Mouse (Mus musculus) cerebellum, adult 2 months (tissue): ENCODE results near the gene Slc25a15.

Source experiments
- CTCF ChIP-seq: fragments of 200-500 bp; IDR thresholded peaks from 2 replicates; pipeline ENCODE4 v1.5.1; 2011; ENCODE audit warnings: low read depth, mild to moderate bottlenecking, control low read depth, low read length, moderate library complexity, borderline replicate concordance; ENCODE audit not compliant: insufficient read depth
- POLR2A ChIP-seq: fragments of 200-500 bp; IDR thresholded peaks from 2 replicates; pipeline ENCODE4 v1.6.1; 2011; ENCODE audit warnings: low read length, control low read depth, borderline replicate concordance; ENCODE audit not compliant: insufficient read depth

GRCm38 (mm10) chr8:22376903-22377302 lies 21.5 kb downstream of the Slc25a15 start:
- TF ChIP-seq POLR2A (no peak), CTCF (peak; percentile 46; the same call in 1 of the 2 replicates)
